Mouse (Mus musculus) CH12.LX (cell line): ENCODE measurements around the gene Agmo.

Source experiments
- CTCF ChIP-seq, 2 experiments: IDR thresholded peaks in 1 of 2; conservative IDR thresholded peaks in 1 of 2; 2 replicates each; pipeline ENCODE4 v1.5.1; 2011 to 2012; ENCODE audit warnings: low read depth in 2 of 2, low read length in 2 of 2, improper control_type of control experiment in 1 of 2, inconsistent platforms in 1 of 2, mild to moderate bottlenecking in 1 of 2, moderate library complexity in 1 of 2
- EP300 ChIP-seq: IDR thresholded peaks from 2 replicates; pipeline ENCODE4 v1.6.1; 2011; ENCODE audit warnings: low read length, improper control_type of control experiment
- GABPA ChIP-seq: IDR thresholded peaks from 2 replicates; pipeline ENCODE4 v1.6.1; 2012; ENCODE audit warnings: low read depth, low read length, improper control_type of control experiment, inconsistent platforms; ENCODE audit not compliant: insufficient replicate concordance
- HCFC1 ChIP-seq: IDR thresholded peaks from 2 replicates; pipeline ENCODE4 v1.6.1; 2012; ENCODE audit warnings: low read depth, mild to moderate bottlenecking, inconsistent platforms, low read length, improper control_type of control experiment
- JUN ChIP-seq: IDR thresholded peaks from 2 replicates; pipeline ENCODE4 v1.6.1; 2011; ENCODE audit warnings: low read depth, mild to moderate bottlenecking, low read length, improper control_type of control experiment, moderate library complexity; ENCODE audit not compliant: insufficient read depth
- MAFK ChIP-seq: IDR thresholded peaks from 2 replicates; pipeline ENCODE4 v1.6.1; 2011; ENCODE audit warnings: low read length, improper control_type of control experiment; ENCODE audit not compliant: insufficient replicate concordance
- MAX ChIP-seq: IDR thresholded peaks from 2 replicates; pipeline ENCODE4 v1.6.1; 2011; ENCODE audit warnings: low read length, improper control_type of control experiment
- NELFE ChIP-seq: IDR thresholded peaks from 2 replicates; pipeline ENCODE4 v1.6.1; 2011; ENCODE audit warnings: low read depth, low read length, improper control_type of control experiment
- POLR2A ChIP-seq: IDR thresholded peaks from 2 replicates; pipeline ENCODE4 v1.6.1; 2011; ENCODE audit warnings: low read depth, mild to moderate bottlenecking, improper control_type of control experiment, low read length
- SIN3A ChIP-seq: IDR thresholded peaks from 2 replicates; pipeline ENCODE4 v1.6.1; 2012; ENCODE audit warnings: low read length, improper control_type of control experiment, inconsistent platforms
- USF1 ChIP-seq: IDR thresholded peaks from 2 replicates; pipeline ENCODE4 v1.6.1; 2014; ENCODE audit warnings: low read depth, mild to moderate bottlenecking, inconsistent platforms, low read length, improper control_type of control experiment
- ZMIZ1 ChIP-seq: IDR thresholded peaks from 2 replicates; pipeline ENCODE4 v1.6.1; 2012; ENCODE audit warnings: low read depth, mild to moderate bottlenecking, inconsistent platforms, low read length, improper control_type of control experiment

DNA sequence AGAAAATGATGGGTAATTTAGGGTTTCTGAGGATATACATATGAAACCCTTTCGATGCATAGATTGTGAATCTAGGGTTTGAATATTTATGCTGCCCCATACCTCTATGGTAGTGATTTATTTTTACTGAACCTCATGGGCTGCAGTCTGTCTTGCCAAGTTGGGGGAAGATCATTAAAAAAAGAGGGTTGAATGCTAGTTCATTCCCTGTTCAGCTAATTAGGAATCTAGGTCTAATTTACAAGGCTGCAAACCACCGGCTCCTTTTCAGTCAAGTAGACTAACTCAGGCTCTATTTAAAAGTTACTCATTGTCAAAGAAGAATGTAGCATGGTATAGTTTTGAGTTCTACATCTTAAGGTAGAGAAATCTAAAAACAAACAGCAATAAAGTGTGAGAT lies 266.4 kb downstream of the Agmo start:
- TF ChIP-seq POLR2A (no peak), CTCF (conservative IDR thresholded peaks at IDR 0.05 in 1 of 2, IDR thresholded peaks at IDR 0.05 in 1 of 2; ENCODE audit: low read depth in 2 of 2, low read length in 2 of 2) (no peak), SIN3A (no peak), GABPA (no peak), EP300 (no peak), HCFC1 (no peak), MAFK (no peak), JUN (no peak), USF1 (no peak), ZMIZ1 (no peak), NELFE (no peak), MAX (no peak)
